Mouse (Mus musculus) liver, embryonic 16.5 days (tissue): Measurements from ENCODE around the gene Lrfn1. TPM values are rescaled to one million over a fixed set of nuclear protein-coding genes. Genes with fewer than 3 reads are reported as not detected.
A peak's percentile ranks its signal among the peaks of the same experiment; 100 is the strongest.

ENCODE experiments used
- ATAC-seq: fragments of 200-750 bp; cut with Nextera tagmentation; 2 replicates; pipeline ENCODE4 v1.8.0; 2017; ENCODE audit warnings: low read depth, mild to moderate bottlenecking, moderate number of reproducible peaks, moderate library complexity
- H3K27ac ChIP-seq: fragments of 300-500 bp; sonication (generic); 2 replicates; pipeline ENCODE4 v1.5.1; 2014; ENCODE audit warnings: mild to moderate bottlenecking, low read length
- H3K27me3 ChIP-seq: fragments of 300-500 bp; sonication (generic); 2 replicates; pipeline ENCODE4 v1.6.1; 2014; ENCODE audit warnings: low read depth, low read length, mixed read lengths; ENCODE audit not compliant: control insufficient read depth, insufficient read depth
- H3K36me3 ChIP-seq: fragments of 300-500 bp; sonication (generic); 2 replicates; pipeline ENCODE4 v1.6.1; 2014; ENCODE audit warnings: mild to moderate bottlenecking; ENCODE audit not compliant: control insufficient read depth, insufficient read depth
- H3K4me1 ChIP-seq: fragments of 300-500 bp; sonication (generic); 2 replicates; pipeline ENCODE4 v1.6.1; 2014; ENCODE audit warnings: low read depth, low read length, mixed read lengths; ENCODE audit not compliant: control insufficient read depth
- H3K4me2 ChIP-seq: fragments of 300-500 bp; sonication (generic); 2 replicates; pipeline ENCODE4 v1.6.1; 2014; ENCODE audit warnings: low read depth, low read length, mixed read lengths
- H3K4me3 ChIP-seq: fragments of 300-500 bp; sonication (generic); 2 replicates; pipeline ENCODE4 v1.5.1; 2014; ENCODE audit warnings: low read depth, mild to moderate bottlenecking, low read length
- H3K9ac ChIP-seq: fragments of 300-500 bp; sonication (generic); 2 replicates; pipeline ENCODE4 v1.6.1; 2014; ENCODE audit warnings: low read depth, low read length
- H3K9me3 ChIP-seq: fragments of 300-500 bp; sonication (generic); replicated peaks from 2 replicates; pipeline ENCODE4 v1.6.1; 2016; ENCODE audit warnings: low read length; ENCODE audit not compliant: control insufficient read depth
- WGBS: fragments of 180-500 bp; shearing (Covaris S2); extraction: QIAGEN DNeasy Blood & Tissue Kit; methylation state at CpG from one replicate; pipeline ENCODE4 v1.1.7; 2014; ENCODE audit not compliant: insufficient replicate concordance; 5-methylcytosine and 5-hydroxymethylcytosine counted together
- polyA plus RNA-seq: library from polyadenylated mRNA; unstranded; fragments of >200 nt; fragmentation: Nextera tagmentation; extraction: Ambion mirVana; gene quantifications from 2 replicates; pipeline ENCODE4 v1.2.1, GENCODE M21; 2015

Gene Lrfn1
- polyA plus RNA-seq, 1 experiment from 2014 or later, result 0.12 TPM

GRCm38 (mm10) chr7:28464416-28465212 is 12.8 kb downstream of the Lrfn1 start:
- no peak overlapping the region for H3K4me3 ChIP-seq
- ATAC-seq, result peak; percentile 39; the same call in 1 of the 2 replicates
- H3K9me3 ChIP-seq, result no peaks in the 10 kb centered on the region
- H3K36me3 ChIP-seq, result no peaks in the 10 kb centered on the region
- H3K4me1 ChIP-seq, result peaks cover 2% of the 10 kb centered on the region; the same call in 1 of the 2 replicates
- H3K9ac ChIP-seq, result no peak overlapping the region
- no peak overlapping the region for H3K27ac ChIP-seq
- H3K4me2 ChIP-seq, result no peak overlapping the region
- H3K27me3 ChIP-seq, result peaks cover 17% of the 10 kb centered on the region
- 44% methylated on average over 10 of the region's 10 CpGs for WGBS

DNA sequence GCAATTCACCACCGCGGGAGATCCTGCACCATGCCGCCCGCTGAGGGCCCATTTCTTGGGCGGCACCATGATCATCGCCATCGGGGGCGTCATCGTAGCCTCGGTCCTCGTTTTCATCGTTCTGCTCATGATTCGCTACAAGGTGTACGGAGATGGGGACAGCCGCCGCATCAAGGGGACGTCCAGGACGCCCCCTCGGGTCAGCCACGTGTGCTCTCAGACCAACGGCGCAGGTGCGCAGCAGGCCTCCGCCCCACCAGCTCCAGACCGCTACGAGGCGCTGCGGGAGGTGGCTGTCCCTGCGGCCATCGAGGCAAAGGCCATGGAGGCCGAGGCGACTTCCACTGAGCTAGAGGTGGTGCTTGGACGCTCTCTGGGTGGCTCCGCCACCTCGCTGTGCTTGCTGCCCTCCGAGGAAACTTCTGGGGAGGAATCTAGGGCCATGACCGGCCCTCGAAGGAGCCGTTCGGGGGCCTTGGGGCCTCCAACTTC is 15.0 kb downstream of the Lrfn1 start:
- Histone ChIP-seq H3K4me3 (peak overlapping the region; percentile 56), H3K36me3 (no peaks in the 10 kb centered on the region), H3K9me3 (no peaks in the 10 kb centered on the region), H3K27me3 (peaks cover 17% of the 10 kb centered on the region), H3K4me2 (peak overlapping the region; percentile 71), H3K27ac (no peak overlapping the region), H3K4me1 (peaks cover 2% of the 10 kb centered on the region; the same call in 1 of the 2 replicates), H3K9ac (peak overlapping the region; percentile 21)
- ATAC-seq, result no peak
- 54% methylated on average over 40 of the region's 40 CpGs for WGBS

GRCm38 (mm10) chr7:28467213-28467751 is 15.5 kb downstream of the Lrfn1 start:
- H3K9me3 ChIP-seq, result no peaks in the 10 kb centered on the region
- ATAC-seq, result peak; percentile 65
- H3K27me3 ChIP-seq, result peaks cover 17% of the 10 kb centered on the region
- H3K9ac ChIP-seq, result peak overlapping the region; percentile 21
- H3K4me3 ChIP-seq, result peak overlapping the region; percentile 56
- peaks cover 2% of the 10 kb centered on the region; the same call in 1 of the 2 replicates for H3K4me1 ChIP-seq
- H3K27ac ChIP-seq, result no peak overlapping the region
- 7% methylated on average over 56 of the region's 63 CpGs for WGBS
- no peaks in the 10 kb centered on the region for H3K36me3 ChIP-seq
- peak overlapping the region; percentile 71 for H3K4me2 ChIP-seq

DNA sequence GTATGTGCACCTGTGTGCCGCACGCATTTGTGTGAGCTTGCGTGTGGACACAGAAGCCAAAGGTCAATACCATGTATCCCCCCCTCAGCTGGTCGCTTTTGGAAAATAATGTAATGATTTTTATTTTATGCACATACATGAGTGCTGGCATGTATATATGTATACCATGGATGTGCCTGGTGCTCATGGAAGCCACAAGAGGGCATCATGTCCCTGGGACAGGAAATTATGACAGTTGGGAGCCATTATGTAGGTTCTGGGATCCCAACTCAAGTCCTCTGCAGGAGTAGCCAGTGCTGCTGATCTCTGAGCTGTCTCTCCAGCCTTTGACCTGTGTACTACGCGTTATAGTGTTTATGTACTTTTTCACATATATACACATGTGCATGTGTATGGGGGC is 24.4 kb downstream of the Lrfn1 start:
- H3K27ac ChIP-seq, result no peak overlapping the region
- H3K27me3 ChIP-seq, result no peaks in the 10 kb centered on the region
- no peak for ATAC-seq
- H3K4me3 ChIP-seq, result no peak overlapping the region
- H3K9ac ChIP-seq, result no peak overlapping the region
- H3K4me1 ChIP-seq, result no peaks in the 10 kb centered on the region
- H3K36me3 ChIP-seq, result no peaks in the 10 kb centered on the region
- no peak overlapping the region for H3K4me2 ChIP-seq
- no peaks in the 10 kb centered on the region for H3K9me3 ChIP-seq
- 77% methylated on average over 6 of the region's 6 CpGs for WGBS

- Histone ChIP-seq H3K9ac (no peak overlapping the region), H3K4me3 (no peak overlapping the region), H3K36me3 (no peaks in the 10 kb centered on the region), H3K4me2 (no peak overlapping the region), H3K4me1 (no peaks in the 10 kb centered on the region), H3K9me3 (no peaks in the 10 kb centered on the region), H3K27ac (no peak overlapping the region), H3K27me3 (no peaks in the 10 kb centered on the region)
- 71% methylated on average over 5 of the region's 5 CpGs for WGBS
- ATAC-seq, result no peak
Measured at GRCm38 (mm10) chr7:28477363-28477762, 25.6 kb downstream of the Lrfn1 start.

DNA sequence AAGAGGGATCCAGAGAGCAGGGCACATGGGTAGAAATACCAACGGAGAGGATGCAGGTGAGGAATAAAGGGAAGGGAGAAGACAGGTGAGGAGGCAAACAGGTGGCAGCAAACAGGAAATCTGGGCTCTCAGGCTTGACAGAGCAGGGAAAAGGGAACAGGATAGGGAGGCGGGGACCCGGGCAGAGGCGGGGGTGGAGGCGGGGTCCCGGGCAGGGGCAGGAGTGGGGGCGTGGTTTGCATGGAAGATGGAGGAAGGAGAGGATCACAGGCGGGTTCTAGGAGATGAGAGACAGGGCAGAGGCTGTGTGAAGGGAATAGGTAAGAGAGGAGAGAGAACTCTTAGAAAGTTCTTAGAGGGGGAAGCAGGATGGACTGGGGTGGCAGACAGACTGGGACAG is 27.1 kb downstream of the Lrfn1 start:
- no peak overlapping the region for H3K4me3 ChIP-seq
- H3K4me2 ChIP-seq, result no peak overlapping the region
- H3K27ac ChIP-seq, result no peak overlapping the region
- no peaks in the 10 kb centered on the region for H3K4me1 ChIP-seq
- no peaks in the 10 kb centered on the region for H3K27me3 ChIP-seq
- no peak overlapping the region for H3K9ac ChIP-seq
- H3K36me3 ChIP-seq, result no peaks in the 10 kb centered on the region
- no peaks in the 10 kb centered on the region for H3K9me3 ChIP-seq
- no peak for ATAC-seq
- 7% methylated on average over 8 of the region's 8 CpGs for WGBS

DNA sequence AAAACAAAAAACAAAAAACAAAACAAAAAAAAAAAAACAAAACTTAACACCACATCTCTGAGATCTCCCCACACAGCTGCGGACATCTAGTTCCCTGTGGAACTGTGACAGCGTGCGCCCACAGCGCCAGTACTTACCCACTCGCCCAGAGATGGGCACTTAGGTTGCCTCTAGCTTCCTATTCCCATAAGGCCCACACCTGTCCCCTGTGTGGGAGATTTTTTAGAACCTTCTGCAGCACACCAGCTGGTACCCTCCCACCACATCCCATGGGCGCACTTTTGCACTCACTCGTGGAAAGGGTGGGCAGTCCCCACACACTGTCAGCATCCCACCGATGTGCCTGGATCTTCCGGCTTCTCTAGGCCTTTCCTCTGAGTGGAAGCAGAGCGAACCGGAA is 31.1 kb downstream of the Lrfn1 start:
- Histone ChIP-seq H3K27ac (no peak overlapping the region), H3K27me3 (no peaks in the 10 kb centered on the region; the same call in none of the 2 replicates), H3K4me1 (no peaks in the 10 kb centered on the region), H3K36me3 (no peaks in the 10 kb centered on the region), H3K4me2 (no peak overlapping the region), H3K9me3 (no peaks in the 10 kb centered on the region), H3K4me3 (no peak overlapping the region), H3K9ac (no peak overlapping the region)
- 72% methylated on average over 11 of the region's 11 CpGs for WGBS
- ATAC-seq, result no peak

DNA sequence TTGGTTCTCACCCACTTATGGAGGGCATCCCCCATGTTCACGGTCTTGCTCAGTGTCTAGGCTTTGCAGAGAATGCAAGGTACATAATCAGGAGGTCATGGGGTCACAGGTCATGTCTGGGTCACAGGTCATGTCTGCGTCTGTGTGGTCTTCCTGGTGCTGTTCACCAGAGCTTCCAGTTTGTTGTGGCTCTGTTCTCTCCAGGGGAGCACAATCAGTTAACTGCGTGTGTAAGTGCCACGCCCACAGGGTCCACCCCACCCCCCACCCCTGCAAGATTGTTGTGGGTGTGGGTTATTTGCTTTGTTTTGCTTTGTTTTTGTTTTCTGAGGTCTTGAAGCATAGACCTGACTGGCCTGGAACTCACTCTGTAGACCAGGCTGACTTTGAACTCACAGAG is 32.4 kb downstream of the Lrfn1 start:
- Histone ChIP-seq H3K36me3 (no peaks in the 10 kb centered on the region), H3K4me2 (no peak overlapping the region), H3K9me3 (no peaks in the 10 kb centered on the region), H3K9ac (no peak overlapping the region), H3K27me3 (no peaks in the 10 kb centered on the region; the same call in none of the 2 replicates), H3K4me1 (no peaks in the 10 kb centered on the region), H3K27ac (no peak overlapping the region), H3K4me3 (no peak overlapping the region)
- 31% methylated on average over 4 of the region's 4 CpGs for WGBS
- no peak for ATAC-seq

DNA sequence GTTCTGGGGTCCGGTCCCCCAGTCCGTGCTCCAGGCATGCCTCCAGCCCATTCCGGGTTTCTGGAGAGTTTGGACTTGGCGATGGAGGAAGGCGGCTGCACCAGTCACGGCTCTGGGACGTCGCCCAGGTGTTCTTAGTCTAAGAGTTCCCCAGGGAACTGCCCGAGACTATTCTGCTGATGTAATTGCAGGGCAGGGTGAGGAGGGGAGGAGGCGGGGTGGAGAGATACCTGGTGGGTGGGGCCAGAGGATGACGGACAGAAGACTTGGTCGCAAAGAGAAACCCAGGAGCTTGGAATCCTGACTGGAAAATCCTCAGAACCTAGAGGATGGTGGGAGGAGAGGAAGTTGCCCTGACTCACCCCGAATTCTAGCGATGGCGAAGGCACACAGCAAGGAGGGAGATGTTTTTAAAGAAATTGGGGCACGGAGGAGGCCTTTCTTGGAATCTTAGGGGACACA is 36.3 kb downstream of the Lrfn1 start:
- WGBS, result 9% methylated on average over 16 of the region's 16 CpGs
- no peak overlapping the region for H3K4me2 ChIP-seq
- no peaks in the 10 kb centered on the region for H3K36me3 ChIP-seq
- no peak overlapping the region for H3K27ac ChIP-seq
- H3K4me3 ChIP-seq, result no peak overlapping the region
- no peaks in the 10 kb centered on the region for H3K9me3 ChIP-seq
- H3K27me3 ChIP-seq, result no peaks in the 10 kb centered on the region; the same call in none of the 2 replicates
- no peak for ATAC-seq
- H3K4me1 ChIP-seq, result no peaks in the 10 kb centered on the region
- no peak overlapping the region for H3K9ac ChIP-seq
